Mouse (Mus musculus): ENCODE measurements at regions not wholly inside any gene's neighbourhood (a gene's known extent, or its start where the extent isn't known, plus 50 kb on each side); places are given as distances from the start of the nearest gene placed in this dataset.
"Not testable (repeated sequence)": the region's sequence is repeated elsewhere in the genome, so short reads cannot be mapped to it uniquely, and the experiment has no call there.

- no peak for DNase-seq
These were observed 184.4 kb downstream of the Mat2b start for GRCm38 (mm10) chr11:40510325-40511239.

GRCm38 (mm10) chr11:40491599-40491998 is 203.4 kb downstream of the Mat2b start:
- no peak for DNase-seq

DNA sequence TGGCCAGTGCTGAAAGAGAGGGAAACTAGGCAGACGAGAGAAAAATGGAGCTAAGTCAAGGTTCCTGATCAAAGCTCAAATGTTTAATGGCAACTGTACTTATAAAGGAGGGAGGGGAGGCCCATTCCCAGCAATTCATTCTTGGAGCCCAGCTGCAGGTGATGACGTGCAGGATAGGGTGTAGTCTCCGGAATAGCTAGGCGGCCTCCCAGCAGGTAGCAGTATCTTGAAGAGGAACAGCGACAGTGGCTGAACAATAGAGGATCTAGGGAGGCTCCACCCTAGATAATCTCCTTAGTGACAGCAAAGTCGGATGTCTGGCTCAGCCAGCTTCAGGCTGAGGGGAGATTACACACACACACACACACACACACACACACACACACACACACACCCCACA is 216.8 kb downstream of the Mat2b start:
- not testable (repeated sequence) for DNase-seq

DNA sequence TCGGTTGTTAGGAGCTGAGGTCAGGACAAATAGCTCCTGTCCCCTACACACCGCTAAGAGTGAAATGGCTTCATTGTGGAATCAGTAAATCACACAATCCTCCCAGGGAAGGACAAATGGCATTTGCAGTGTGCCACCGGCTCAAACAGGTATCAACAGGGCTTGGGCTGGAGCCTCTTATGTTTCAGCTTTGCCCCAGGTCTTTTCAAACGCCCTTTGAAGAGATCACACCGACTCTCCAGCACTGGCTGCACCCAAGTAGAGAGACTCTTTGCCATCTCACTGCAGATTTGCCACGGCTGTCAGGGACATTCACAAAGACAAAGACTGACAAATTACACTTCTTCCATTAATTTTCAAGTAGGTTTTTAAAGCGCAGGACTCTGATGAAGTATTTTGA is 217.7 kb downstream of the Mat2b start:
- no peak for DNase-seq

DNA sequence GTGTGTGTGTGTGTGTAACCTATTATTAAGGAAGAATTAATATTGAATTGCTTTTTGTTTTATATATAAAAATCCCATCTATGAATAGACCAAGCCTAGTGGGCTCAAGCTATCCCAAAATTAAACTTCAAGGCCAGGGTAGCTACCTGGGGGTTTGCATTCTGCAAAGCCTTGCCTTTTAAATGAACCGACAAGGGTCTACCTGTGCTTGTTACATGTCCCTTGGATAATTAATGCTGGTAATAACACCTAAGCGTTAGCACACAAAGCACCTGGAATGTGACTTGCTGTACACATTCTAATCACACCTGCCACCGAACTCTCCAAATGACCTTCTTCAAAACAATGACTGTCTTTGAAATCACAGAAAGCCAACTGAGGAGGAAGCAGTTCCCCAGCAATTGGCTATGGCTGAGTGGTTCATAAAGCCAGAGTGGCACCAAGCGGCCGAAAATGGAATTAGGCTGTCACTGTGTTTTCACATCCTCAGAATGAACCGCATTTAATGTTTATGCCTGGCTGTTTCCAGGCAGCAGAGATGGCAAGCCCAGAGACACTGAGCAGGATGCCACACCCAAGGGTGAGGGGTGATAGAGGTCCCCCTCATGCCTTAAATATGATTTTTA is 225.8 kb downstream of the Mat2b start:
- DNase-seq: no peak

GRCm38 (mm10) chr11:40456571-40456970 is 238.4 kb downstream of the Mat2b start:
- DNase-seq: no peak

GRCm38 (mm10) chr11:40454994-40455393 is 240.0 kb downstream of the Mat2b start:
- not testable (repeated sequence) for DNase-seq

DNA sequence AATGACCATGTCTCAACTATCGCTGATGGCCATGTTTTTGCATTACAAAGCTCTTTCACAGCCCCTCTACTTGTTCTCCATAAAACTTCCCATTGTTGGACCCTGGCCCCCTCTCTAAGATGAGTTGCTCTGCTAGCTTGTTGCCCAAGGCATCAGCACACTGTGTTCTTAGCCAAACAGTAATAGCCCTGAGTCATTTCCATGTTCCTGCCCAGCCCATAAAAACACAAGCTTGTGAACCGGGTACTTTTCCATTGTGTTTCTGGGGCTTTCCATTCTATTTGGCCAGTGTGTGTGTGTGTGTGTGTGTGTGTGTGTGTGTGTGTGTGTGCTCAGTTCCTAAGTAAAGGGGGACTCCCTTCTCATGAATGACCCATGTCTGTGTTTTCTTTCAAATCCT is 248.2 kb downstream of the Mat2b start:
- DNase-seq: no peak

DNA sequence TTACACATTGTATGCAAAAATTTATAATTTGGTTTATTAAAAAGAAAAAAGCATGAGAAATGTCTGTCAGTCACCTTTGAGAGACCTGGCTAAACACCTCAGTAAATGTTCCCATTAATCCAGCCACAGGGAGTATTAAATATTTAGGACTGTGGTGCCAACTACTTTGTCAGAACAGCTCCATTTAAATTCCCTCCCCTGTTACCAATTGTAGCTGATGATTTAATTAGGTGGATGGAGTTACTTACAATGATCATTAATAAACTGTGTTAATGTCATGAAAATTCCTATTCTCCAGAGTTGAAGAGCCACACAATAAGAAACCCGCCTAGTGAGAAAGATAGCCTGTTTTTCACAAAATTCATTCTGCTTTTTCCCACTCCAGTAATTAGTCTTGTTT is 261.0 kb downstream of the Mat2b start:
- no peak for DNase-seq

- DNase-seq: no peak
These were observed 266.1 kb downstream of the Mat2b start for GRCm38 (mm10) chr11:40428858-40429257.

GRCm38 (mm10) chr11:40424316-40424715 is 270.7 kb downstream of the Mat2b start:
- no peak for DNase-seq

DNA sequence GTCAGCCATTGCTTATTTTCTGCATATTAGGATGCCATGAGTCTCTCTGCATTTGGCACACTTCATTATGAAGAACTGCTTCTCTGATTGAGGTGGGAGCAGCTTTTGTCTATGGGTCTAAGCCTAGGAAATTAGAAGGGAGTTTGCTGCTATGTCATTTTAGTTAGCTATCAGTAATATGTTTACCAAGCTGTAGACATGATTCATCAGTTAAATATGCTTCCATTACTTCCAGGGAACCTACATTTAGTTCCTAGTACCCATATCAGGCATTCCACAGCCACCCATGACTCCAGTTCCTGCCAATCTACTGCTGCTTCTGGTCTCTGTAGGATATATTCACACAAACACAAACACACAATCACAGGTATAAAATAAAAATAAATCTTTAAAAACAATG is 287.4 kb downstream of the Mat2b start:
- DNase-seq: no peak

DNA sequence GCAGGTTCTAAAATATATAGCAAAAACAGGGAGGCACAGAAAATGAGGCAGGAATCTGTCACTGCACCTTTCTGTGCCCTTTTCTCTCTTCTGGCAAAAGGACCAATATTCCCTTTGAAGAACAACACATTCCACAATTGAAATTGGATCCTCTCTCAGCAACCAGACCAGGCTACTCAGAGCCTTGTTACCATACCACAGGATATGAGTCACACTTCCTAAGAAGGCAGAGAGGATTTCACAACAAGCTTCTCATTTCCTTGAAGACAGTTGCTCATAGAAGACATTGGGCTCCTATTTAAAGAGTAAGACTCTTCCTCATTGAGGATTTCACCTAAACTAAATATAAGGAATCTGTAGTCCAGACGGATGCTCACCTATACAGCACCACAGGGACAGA is 292.8 kb downstream of the Mat2b start:
- DNase-seq: no peak

GRCm38 (mm10) chr11:40397453-40398104 is 297.4 kb downstream of the Mat2b start:
- DNase-seq: no peak

- no peak for DNase-seq
These were observed 299.7 kb downstream of the Mat2b start for GRCm38 (mm10) chr11:40395331-40395730.

- no peak for DNase-seq
These were observed 300.1 kb downstream of the Mat2b start for GRCm38 (mm10) chr11:40394864-40395266.

- DNase-seq: no peak
These were observed 300.7 kb downstream of the Mat2b start for GRCm38 (mm10) chr11:40394283-40394758.

DNA sequence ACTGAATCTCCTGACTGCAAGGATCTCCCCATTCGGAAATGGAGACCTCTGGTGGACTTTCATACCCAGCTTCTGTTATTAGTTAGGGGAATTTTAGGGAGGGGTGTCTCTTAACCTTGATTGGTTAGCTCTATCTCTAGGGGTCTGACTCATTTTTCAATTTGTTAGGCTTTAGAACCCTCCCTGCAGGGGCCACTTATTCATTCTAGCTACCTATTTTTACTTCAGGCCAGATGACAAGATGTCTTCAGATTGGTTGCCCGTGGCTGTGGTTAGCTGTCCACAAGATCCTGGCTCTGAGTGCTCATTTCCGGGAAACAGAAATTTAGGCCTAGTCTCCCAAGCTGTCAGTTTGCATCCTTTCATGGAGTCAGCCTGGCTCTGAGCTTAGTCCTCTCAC is 314.3 kb downstream of the Mat2b start:
- no peak for DNase-seq

- no peak for DNase-seq
These were observed 323.3 kb downstream of the Mat2b start for GRCm38 (mm10) chr11:40371696-40372095.

DNA sequence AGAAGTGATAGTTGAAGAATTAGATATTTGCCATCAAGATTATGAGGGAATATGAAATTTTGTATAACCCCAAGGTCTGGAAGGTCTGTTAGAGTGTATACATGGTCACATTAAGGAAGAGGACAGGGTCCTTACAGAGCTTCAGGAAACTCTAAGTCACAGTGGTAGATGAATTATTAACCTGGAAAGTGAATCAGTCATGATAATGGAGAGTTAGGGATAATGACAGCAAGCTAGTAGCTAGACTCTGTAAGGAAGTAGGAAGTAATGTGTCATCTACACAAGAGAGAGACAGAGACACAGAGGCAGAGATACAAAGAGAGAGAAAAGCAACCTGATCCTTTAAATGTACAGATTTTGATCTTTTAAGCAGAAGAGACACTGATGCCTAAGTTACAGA is 328.4 kb downstream of the Mat2b start:
- DNase-seq: no peak

DNA sequence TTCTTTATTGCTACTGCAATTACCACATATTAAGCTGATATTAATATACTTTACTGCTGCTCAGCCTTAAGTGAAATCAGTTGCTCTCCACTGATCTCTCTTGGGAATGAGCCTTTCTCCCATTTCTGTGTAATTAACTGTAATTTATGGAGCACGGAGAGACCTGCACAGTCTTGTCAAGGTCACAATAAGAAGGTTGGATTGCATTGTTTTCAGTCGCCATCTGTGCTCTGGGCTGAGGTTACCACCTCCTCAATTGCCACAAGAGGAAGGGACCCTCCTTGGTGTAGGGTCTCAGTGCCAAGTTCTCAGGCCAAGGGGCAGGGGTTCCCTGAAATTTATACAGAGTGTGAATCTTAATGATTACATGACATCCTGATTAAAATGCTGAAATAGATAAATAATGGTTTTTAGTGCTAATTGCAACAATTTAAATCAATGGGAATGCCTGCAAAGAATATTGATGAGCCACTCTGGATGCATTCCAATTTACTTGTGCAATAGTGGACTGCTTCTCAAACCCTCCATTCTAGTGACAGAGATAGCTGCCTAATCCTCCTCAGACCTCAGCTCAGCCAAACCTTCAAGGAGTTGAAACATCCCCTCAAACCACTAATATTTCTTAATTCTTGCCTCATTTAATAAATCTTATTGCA is 332.3 kb downstream of the Mat2b start:
- no peak for DNase-seq

Measured in spleen, adult 18-20 months (tissue).